Mouse (Mus musculus): Measurements from ENCODE around the gene Nrbf2. TPM values are rescaled to one million over a fixed set of nuclear protein-coding genes. Genes with fewer than 3 reads are reported as not detected.

Gene Nrbf2
- 36.5 and 39.8 TPM in 2 replicates for polyA plus RNA-seq (2015; fragmentation: Nextera tagmentation; extraction: Ambion mirVana)

GRCm38 (mm10) chr10:67285176-67285814 is at the start of gene Nrbf2:
TSS of gene Nrbf2 (minus strand) at chr10:67285305.
- Histone ChIP-seq H3K4me3 (replicated peaks) (peak within 1 kb of the TSS; percentile 91), H3K36me3 (no peaks in the 10 kb centered on the region), H3K4me1 (peaks cover 23% of the 10 kb centered on the region), H3K4me2 (replicated peaks) (peak within 1 kb of the TSS; percentile 73), H3K9ac (peak within 1 kb of the TSS; percentile 79), H3K27ac (replicated peaks) (peak within 1 kb of the TSS; percentile 78), H3K27me3 (no peaks in the 10 kb centered on the region), H3K9me3 (replicated peaks) (no peaks in the 10 kb centered on the region)
- WGBS = 1% methylated on average over 52 of the region's 52 CpGs
- peak; percentile 91 for ATAC-seq (ENCODE audit: insufficient number of reproducible peaks, low FRiP score, low TSS enrichment, low read depth)

GRCm38 (mm10) chr10:67330580-67330979 is 45.5 kb upstream of the Nrbf2 start:
- H3K4me2 ChIP-seq (replicated peaks) = no peak overlapping the region
- H3K27ac ChIP-seq (replicated peaks) = no peak overlapping the region
- H3K4me3 ChIP-seq (replicated peaks) = no peak overlapping the region
- H3K4me1 ChIP-seq = no peaks in the 10 kb centered on the region
- no peak overlapping the region for H3K9ac ChIP-seq
- no peaks in the 10 kb centered on the region for H3K36me3 ChIP-seq
- no peaks in the 10 kb centered on the region for H3K27me3 ChIP-seq
- H3K9me3 ChIP-seq (replicated peaks) = no peaks in the 10 kb centered on the region
- WGBS = 77% methylated on average over 2 of the region's 2 CpGs
- no peak for ATAC-seq (ENCODE audit: insufficient number of reproducible peaks, low FRiP score, low TSS enrichment, low read depth)

DNA sequence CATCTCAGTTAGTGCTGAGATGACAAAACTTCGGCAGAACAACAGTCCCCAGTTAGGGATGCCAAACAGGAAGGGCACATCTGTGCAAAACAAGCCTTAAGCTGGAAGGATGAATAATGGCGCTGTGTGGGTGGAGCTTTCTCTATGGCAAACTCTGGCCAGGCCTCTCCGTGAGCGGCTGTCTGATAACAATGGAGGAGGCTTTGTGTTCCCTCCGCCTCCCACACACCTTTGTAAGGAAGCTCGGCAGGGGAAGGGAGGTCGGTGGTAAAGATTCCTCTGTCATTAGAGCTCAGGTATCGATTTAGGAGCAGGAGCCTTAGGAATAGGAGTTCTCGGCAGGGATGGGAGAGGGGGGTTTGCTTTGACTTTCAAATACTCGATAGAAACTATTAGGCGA is 44.6 kb upstream of the Nrbf2 start:
- Histone ChIP-seq H3K9me3 (replicated peaks) (no peaks in the 10 kb centered on the region), H3K4me3 (replicated peaks) (no peak overlapping the region), H3K27ac (replicated peaks) (no peak overlapping the region), H3K27me3 (no peaks in the 10 kb centered on the region), H3K4me1 (no peaks in the 10 kb centered on the region), H3K36me3 (no peaks in the 10 kb centered on the region), H3K9ac (no peak overlapping the region), H3K4me2 (replicated peaks) (no peak overlapping the region)
- 44% methylated on average over 11 of the region's 11 CpGs for WGBS
- ATAC-seq (ENCODE audit: insufficient number of reproducible peaks, low FRiP score, low TSS enrichment, low read depth) = no peak

GRCm38 (mm10) chr10:67328208-67328607 is 43.1 kb upstream of the Nrbf2 start:
- H3K9ac ChIP-seq = no peak overlapping the region
- 86% methylated on average over 5 of the region's 5 CpGs for WGBS
- H3K4me3 ChIP-seq (replicated peaks) = no peak overlapping the region
- no peaks in the 10 kb centered on the region for H3K9me3 ChIP-seq (replicated peaks)
- H3K4me2 ChIP-seq (replicated peaks) = no peak overlapping the region
- H3K27ac ChIP-seq (replicated peaks) = no peak overlapping the region
- no peaks in the 10 kb centered on the region for H3K36me3 ChIP-seq
- H3K4me1 ChIP-seq = no peaks in the 10 kb centered on the region
- ATAC-seq (ENCODE audit: insufficient number of reproducible peaks, low FRiP score, low TSS enrichment, low read depth) = no peak
- no peaks in the 10 kb centered on the region for H3K27me3 ChIP-seq

GRCm38 (mm10) chr10:67324036-67324435 is 38.9 kb upstream of the Nrbf2 start:
- Histone ChIP-seq H3K36me3 (no peaks in the 10 kb centered on the region), H3K4me1 (peaks cover 3% of the 10 kb centered on the region; the same call in 1 of the 2 replicates), H3K4me3 (replicated peaks) (no peak overlapping the region), H3K27ac (replicated peaks) (no peak overlapping the region), H3K9me3 (replicated peaks) (no peaks in the 10 kb centered on the region), H3K4me2 (replicated peaks) (no peak overlapping the region), H3K9ac (no peak overlapping the region), H3K27me3 (peaks cover 5% of the 10 kb centered on the region)
- no peak for ATAC-seq (ENCODE audit: insufficient number of reproducible peaks, low FRiP score, low TSS enrichment, low read depth)
- WGBS = 65% methylated on average over 1 of the region's 1 CpGs

DNA sequence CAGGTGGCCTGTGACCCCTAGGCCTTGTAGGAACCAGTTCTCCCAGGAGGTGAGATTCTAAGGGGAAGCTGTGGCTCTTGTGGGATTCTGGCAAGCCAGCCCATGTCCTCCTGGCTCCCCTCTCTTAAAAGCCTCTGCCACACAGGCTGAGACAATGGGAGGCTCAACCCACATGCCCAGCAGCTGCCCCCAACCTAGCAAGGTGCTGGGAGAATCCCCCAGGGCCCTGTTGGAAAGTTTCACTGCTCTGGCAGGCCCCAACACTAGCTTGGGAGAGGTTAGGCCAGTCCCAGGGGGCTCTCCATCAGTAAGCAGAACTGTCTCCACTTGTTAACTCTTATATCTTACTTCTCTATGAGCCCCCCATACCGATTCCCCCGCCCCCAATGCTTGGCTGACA is 36.3 kb upstream of the Nrbf2 start:
- ATAC-seq (ENCODE audit: insufficient number of reproducible peaks, low FRiP score, low TSS enrichment, low read depth) = no peak
- Histone ChIP-seq H3K27me3 (peaks cover 9% of the 10 kb centered on the region), H3K4me3 (replicated peaks) (no peak overlapping the region), H3K4me2 (replicated peaks) (no peak overlapping the region), H3K9me3 (replicated peaks) (no peaks in the 10 kb centered on the region), H3K4me1 (peaks cover 12% of the 10 kb centered on the region), H3K36me3 (no peaks in the 10 kb centered on the region), H3K27ac (replicated peaks) (no peak overlapping the region), H3K9ac (no peak overlapping the region)
- WGBS = 80% methylated on average over 2 of the region's 2 CpGs

GRCm38 (mm10) chr10:67320207-67320859 is 35.2 kb upstream of the Nrbf2 start:
- 19% methylated on average over 17 of the region's 17 CpGs for WGBS
- Histone ChIP-seq H3K4me3 (replicated peaks) (no peak overlapping the region), H3K36me3 (no peaks in the 10 kb centered on the region), H3K9me3 (replicated peaks) (no peaks in the 10 kb centered on the region), H3K4me2 (replicated peaks) (no peak overlapping the region), H3K4me1 (peaks cover 12% of the 10 kb centered on the region), H3K9ac (no peak overlapping the region), H3K27me3 (peaks cover 9% of the 10 kb centered on the region), H3K27ac (replicated peaks) (no peak overlapping the region)
- ATAC-seq (ENCODE audit: insufficient number of reproducible peaks, low FRiP score, low TSS enrichment, low read depth) = no peak

- Histone ChIP-seq H3K9me3 (replicated peaks) (no peaks in the 10 kb centered on the region), H3K27me3 (peaks cover 9% of the 10 kb centered on the region), H3K4me1 (peaks cover 12% of the 10 kb centered on the region), H3K27ac (replicated peaks) (no peak overlapping the region), H3K9ac (no peak overlapping the region), H3K4me2 (replicated peaks) (no peak overlapping the region), H3K36me3 (no peaks in the 10 kb centered on the region), H3K4me3 (replicated peaks) (no peak overlapping the region)
- WGBS = 67% methylated on average over 13 of the region's 13 CpGs
- no peak for ATAC-seq (ENCODE audit: insufficient number of reproducible peaks, low FRiP score, low TSS enrichment, low read depth)
These were observed 34.1 kb upstream of the Nrbf2 start for GRCm38 (mm10) chr10:67319016-67319725.

GRCm38 (mm10) chr10:67317931-67318460 is 32.9 kb upstream of the Nrbf2 start:
- peaks cover 12% of the 10 kb centered on the region for H3K4me1 ChIP-seq
- ATAC-seq (ENCODE audit: insufficient number of reproducible peaks, low FRiP score, low TSS enrichment, low read depth) = no peak
- no peak overlapping the region for H3K27ac ChIP-seq (replicated peaks)
- H3K9ac ChIP-seq = no peak overlapping the region; the same call in 1 of the 2 replicates
- H3K4me2 ChIP-seq (replicated peaks) = peak overlapping the region; percentile 52
- H3K36me3 ChIP-seq = no peaks in the 10 kb centered on the region
- H3K9me3 ChIP-seq (replicated peaks) = no peaks in the 10 kb centered on the region
- peak overlapping the region; percentile 27 for H3K4me3 ChIP-seq (replicated peaks)
- WGBS = 1% methylated on average over 20 of the region's 20 CpGs
- H3K27me3 ChIP-seq = peaks cover 9% of the 10 kb centered on the region

GRCm38 (mm10) chr10:67314811-67315435 is 29.8 kb upstream of the Nrbf2 start:
- H3K9ac ChIP-seq = no peak overlapping the region
- H3K4me3 ChIP-seq (replicated peaks) = no peak overlapping the region
- H3K4me2 ChIP-seq (replicated peaks) = no peak overlapping the region
- peaks cover 9% of the 10 kb centered on the region for H3K27me3 ChIP-seq
- 10% methylated on average over 12 of the region's 12 CpGs for WGBS
- no peaks in the 10 kb centered on the region for H3K9me3 ChIP-seq (replicated peaks)
- no peak overlapping the region for H3K27ac ChIP-seq (replicated peaks)
- ATAC-seq (ENCODE audit: insufficient number of reproducible peaks, low FRiP score, low TSS enrichment, low read depth) = peak; percentile 30; the same call in 1 of the 2 replicates
- H3K4me1 ChIP-seq = peaks cover 9% of the 10 kb centered on the region; the same call in 1 of the 2 replicates
- H3K36me3 ChIP-seq = no peaks in the 10 kb centered on the region

GRCm38 (mm10) chr10:67312456-67312855 is 27.4 kb upstream of the Nrbf2 start:
- Histone ChIP-seq H3K9me3 (replicated peaks) (no peaks in the 10 kb centered on the region), H3K4me3 (replicated peaks) (no peak overlapping the region), H3K4me2 (replicated peaks) (no peak overlapping the region), H3K4me1 (no peaks in the 10 kb centered on the region), H3K27ac (replicated peaks) (no peak overlapping the region), H3K27me3 (no peaks in the 10 kb centered on the region; the same call in 1 of the 2 replicates), H3K36me3 (no peaks in the 10 kb centered on the region), H3K9ac (no peak overlapping the region)
- no peak for ATAC-seq (ENCODE audit: insufficient number of reproducible peaks, low FRiP score, low TSS enrichment, low read depth)
- 44% methylated on average over 6 of the region's 6 CpGs for WGBS
